Mouse (Mus musculus): Measurements from ENCODE around the gene Kcnmb2.

Gene Kcnmb2

DNA sequence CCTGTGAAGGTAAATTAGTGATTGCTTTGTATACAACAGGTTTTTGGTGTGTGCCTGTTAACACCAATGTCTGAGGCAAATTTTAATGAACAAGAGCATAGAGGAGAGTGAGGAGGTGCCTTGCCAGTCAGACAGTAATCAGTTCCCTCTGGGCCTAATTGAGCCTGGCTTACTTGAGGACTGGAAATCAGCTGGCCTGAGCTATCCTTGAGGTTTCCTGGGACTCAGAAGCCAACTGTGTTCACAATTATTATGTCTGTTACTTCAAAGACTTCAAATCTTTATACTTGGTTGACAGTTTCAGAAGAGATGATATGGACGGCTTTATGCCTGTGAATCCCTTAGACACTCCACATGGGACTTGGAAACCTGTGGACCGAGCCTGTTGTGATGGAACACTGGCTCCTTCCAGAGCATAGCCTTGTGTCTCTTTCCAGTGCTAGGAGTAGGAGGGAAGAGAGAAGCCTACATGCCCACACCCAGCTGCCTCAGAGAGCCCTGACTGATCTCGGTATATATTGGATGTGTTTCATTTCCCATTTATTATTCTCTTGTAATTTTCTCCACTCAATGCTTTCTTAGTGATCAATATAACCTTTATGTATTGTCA, 230.2 kb downstream of the Kcnmb2 start:
- DNase-seq (ENCODE audit: low read depth in 2 of 2, low spot score in 2 of 2), result no peak

DNA sequence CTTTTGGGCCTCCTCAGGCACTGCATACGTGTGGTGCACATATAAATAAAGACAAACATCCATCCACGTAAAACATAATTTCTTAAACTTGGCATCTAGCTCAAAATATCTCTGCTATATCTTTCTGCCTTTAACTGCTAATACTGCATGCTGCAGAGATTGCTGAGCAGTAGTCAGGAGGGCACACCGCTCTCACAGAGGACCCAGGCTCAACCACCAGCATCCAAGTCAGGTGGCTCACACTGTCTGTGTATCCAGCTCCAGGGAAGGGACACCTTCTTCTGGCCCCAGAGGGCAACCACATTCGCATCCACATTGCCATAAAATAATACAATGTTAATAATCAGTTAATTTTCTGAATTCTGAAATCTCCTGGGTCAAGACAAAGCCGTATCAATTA, 241.9 kb downstream of the Kcnmb2 start:
- no peak for DNase-seq (ENCODE audit: low read depth in 2 of 2, low spot score in 2 of 2)

DNA sequence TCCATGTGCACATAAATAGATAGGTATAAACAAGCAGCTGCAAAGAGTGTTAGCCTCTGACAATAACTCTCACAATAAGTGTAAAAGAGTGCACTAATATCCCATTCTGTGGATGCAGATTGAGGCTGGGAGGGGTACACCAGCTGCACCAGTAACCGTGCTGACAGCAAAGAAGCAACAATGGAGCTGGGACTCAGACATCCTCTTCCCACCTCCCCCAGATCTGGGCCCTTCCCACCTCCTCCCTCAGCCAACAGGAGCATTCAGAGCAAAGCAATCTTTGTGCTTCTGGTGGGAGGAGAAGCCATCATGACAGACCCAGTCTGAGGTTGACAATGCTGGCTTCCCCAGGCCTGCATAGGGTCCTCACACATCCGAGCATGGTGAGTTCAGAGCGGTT, 242.3 kb downstream of the Kcnmb2 start:
- no peak for DNase-seq (ENCODE audit: low read depth in 2 of 2, low spot score in 2 of 2)

DNA sequence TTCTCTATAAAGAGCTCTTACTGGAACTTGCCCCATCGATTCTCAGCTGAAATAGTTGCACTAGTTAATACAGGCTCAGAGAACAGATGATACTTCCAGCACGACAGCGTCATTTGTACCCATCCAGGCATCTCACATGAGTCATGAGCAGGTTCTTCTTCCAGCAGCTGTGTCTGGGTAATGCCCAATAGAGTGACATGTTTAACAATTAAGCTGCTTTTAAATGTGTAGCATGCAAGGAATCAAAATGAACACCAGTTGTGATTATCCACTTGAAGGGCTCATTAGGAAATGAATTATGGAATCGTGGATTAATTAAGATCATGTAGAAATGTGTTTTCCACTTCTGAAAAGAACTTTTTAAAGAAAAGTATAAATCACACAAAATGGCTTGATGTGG, 245.4 kb downstream of the Kcnmb2 start:
- no peak for DNase-seq (ENCODE audit: low read depth in 2 of 2, low spot score in 2 of 2)

DNA sequence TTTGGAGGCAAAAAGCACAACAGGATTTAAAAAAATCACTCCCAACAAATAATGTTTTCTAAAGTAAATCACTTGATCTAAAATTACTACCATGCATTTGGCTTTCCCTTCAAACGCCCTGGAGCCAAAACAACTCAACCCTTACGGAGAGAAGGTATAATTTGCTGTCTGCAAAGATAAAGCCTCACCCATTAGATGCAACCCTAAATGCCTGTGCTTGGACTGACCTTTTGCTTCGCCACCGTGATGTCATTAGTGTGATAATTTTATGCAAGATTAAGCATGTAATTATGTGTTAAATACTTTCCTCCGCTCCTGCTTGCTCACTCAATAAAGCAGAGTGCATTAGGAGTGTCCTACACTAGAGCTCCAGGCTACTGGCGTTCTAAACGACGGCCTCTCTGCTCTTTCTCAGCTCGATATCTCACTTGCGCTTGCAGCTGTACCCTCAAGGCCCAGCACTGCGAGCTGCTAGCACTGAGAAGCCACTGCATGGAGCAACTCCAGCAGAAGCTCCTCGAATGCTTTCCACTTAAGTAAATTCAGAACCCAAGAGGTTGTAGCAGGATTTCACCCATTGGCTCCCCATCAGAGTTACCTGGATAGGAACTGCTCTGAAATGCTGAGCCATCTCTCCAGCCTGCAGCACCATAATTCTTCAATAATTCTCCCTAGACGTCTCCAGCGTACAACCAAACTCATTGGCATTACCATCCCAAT, 247.7 kb downstream of the Kcnmb2 start:
- DNase-seq (ENCODE audit: low read depth in 2 of 2, low spot score in 2 of 2), result no peak

DNA sequence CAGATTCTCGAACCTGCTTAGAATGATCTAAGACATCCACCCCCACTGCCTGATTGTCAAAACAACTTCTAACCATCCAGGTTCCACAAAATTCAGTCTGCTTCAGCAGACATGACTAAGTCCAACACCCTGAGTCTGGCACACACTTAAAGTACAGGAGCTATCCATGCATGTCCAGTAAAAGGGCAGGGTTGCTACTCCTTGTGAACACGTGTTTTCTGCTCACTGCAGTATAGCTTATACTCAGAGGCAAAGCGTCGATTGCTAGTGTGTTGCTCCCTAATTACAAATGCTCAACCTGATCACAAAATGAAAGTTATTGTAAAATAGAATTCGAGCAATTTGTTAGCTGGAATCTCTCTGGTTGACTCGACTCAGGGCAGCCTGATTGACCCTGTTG, 278.2 kb downstream of the Kcnmb2 start:
- no peak for DNase-seq (ENCODE audit: low read depth in 2 of 2, low spot score in 2 of 2)

DNA sequence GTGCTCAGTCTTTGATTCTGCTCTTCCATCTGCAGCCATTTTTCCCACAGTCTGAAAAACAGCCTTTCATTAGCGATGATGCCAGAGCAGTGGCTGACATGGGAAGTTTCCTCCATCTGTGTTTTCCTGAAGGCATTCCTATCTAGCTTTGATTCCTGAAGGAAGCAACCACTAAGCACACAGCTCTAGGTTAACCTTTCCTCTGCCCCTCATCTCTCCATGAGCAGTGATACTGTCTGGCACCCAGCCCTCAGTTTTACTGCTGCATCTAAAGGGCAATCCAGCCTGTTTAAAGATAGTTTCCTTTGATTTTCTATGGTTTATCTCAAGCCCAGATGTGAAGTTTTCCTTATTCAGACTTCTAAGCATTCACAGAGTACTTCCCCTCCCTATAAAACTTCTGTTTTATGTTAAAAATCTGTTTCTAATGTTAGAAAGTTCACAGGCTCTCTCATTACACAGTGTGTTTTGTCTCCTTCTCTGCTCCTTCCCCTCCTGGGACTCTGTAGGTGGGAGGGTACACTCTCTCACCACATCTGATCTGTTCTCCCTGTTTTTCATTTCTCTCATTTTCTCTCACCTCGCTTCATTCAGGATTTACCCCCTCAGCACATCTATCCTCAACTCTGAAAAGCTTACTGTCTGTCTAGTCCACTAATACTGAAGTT, 283.7 kb downstream of the Kcnmb2 start:
- DNase-seq (ENCODE audit: low read depth in 2 of 2, low spot score in 2 of 2), result no peak

DNA sequence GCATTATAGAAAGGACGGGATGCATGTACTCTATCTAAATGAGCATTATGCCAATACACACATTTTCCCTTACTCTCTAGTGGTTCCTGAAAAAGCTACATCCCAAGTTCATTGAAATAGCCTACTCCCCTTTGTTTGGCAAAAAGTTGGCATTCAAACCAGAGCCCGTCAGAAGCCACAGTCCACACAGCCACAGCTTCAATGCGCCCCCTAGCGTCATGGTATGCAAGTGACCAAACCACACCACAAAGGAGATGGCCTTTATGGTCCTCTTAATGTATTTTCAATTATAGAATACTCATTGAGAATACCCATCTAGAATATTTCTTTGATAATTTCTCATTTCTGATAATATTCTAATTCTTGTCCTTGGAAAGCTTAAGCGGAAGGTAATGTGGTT, 286.2 kb downstream of the Kcnmb2 start:
- DNase-seq (ENCODE audit: low read depth in 2 of 2, low spot score in 2 of 2), result no peak

DNA sequence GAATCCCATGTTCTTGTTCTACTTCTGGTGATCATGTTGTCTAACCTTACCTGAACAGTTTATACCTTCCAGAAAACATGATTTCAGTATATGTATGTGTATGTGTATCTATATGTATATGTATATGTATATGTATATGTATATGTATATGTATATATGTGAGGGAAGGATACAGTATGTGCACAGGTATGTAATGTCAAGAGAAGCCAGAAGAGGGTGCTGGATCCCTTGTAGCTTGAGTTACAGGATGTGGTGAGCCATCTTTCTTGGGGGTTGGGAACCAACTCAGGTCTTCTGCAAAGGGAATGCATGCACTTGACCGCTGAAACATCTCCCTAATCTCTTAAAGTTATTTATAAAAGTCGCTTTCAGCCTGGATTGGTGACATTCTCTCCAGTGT, 286.6 kb downstream of the Kcnmb2 start:
- DNase-seq (ENCODE audit: low read depth in 2 of 2, low spot score in 2 of 2), result no peak

DNA sequence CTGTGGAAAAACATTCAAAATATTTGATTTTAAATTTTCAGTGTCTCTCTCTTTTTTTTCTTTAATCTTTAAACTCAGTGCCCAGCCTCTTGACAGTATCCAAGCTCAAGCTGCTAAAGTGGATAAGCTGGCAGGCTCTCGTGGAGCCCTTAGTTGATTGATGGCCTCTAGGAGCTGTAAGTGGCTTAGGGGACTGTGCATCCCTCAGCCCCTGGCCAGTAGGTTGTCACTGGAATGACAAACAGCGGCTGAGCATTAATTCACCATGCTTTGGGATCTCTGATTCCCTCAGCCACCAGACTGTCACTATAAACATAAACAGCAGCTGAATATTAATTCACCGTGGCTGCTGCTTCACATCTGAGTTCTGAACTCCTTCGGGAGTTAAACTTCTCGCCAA, 287.6 kb downstream of the Kcnmb2 start:
- DNase-seq (ENCODE audit: low read depth in 2 of 2, low spot score in 2 of 2), result no peak

DNA sequence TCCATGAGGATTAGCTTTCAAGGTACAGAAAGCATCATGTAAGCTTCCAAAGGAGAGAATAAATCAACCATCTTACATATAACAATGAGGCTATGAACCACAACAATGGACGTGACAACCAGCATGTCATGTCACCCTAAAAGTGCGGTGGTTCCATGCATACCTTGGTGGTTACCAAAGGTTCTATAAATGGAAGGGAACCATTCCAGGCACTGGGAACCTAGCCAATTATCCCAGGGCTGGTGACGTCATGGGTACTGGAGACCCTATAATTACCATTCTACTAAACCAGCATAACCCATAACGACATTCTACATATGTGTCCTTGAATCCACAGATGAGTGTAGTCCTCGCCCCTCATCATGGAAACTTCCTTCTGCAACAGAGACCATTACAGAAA, 291.7 kb downstream of the Kcnmb2 start:
- no peak for DNase-seq (ENCODE audit: low read depth in 2 of 2, low spot score in 2 of 2)

DNA sequence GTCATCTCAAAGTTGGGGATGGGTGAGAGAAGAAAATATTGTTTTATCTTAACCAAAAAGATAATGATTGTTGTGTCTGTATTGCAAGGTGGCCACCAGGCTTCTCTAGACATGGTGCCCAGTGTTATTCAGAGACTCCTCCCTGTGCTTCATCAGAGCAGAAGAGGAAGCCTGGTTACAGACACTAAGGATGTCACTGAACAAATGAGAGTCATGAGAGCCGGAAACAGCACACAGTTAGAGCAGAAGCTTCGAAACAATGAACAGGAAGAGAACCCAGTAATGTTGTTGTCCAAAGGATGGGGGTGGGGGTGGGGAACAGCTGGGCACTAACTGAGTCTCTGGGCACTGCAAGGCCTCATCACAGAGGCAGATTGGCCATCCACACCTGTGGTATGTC, 324.4 kb downstream of the Kcnmb2 start:
- DNase-seq (ENCODE audit: low read depth in 2 of 2, low spot score in 2 of 2), result no peak

DNA sequence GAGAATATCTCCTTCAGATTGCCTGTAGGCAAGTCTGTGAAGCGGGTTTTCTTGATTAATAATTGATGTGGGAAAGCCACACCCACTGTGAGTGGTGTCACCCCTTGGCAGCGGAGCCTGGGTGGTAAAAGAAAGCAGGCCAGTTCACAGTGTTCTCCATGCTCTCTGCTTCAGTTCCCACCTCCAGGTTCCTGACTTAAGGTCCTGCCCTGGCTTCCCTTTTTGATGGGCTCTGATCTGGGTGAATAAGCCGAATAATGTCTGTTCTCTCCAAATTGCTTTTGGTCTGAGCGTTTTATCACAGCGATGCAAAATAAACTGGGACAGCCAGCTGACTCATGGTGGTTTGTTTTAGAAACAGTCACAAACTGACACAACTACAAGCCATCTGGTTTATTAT, 334.5 kb downstream of the Kcnmb2 start:
- DNase-seq (ENCODE audit: low read depth in 2 of 2, low spot score in 2 of 2), result no peak

Measured in CD8-positive naive resting alpha-beta T cell, adult 2 months (primary cell).